Mouse (Mus musculus) mouse embryonic stem cell (cell line): ENCODE data around the gene H3f3b.

Experiments used
- in situ Hi-C, 2 experiments: fragments of 300-500 bp; cut with MboI; formaldehyde crosslinking; loops; 1 replicate in 1 of 2; 3 replicates in 1 of 2; pipeline ENCODE4 v1.14.3; 2019 to 2020; ENCODE audit warnings: low sequenced_read_pairs in 2 of 2, low pct_unique_long_range_greater_than_20kb in 1 of 2, mixed read lengths in 1 of 2; ENCODE audit not compliant: unreplicated experiment in 1 of 2

H3f3b gene

DNA sequence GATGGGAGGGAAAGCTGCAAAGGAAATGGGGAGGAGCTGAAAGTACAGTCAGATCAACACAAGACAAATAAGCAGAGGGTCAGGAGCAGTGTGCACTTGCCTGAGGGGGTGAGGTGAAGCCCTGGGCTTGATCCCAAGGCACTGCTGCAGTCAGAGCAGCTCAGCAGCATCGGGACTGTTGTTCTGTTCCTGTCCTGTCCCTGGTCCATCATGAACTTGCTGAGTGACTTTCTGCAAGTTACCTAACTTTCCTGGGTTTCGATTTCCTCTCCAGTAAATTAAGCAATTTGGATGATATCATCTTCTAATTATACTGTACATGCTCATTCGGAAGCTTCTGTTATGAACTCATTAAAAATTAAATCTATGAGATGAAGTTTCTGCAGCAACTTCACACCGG lies at the start of gene H3f3b:
Gene H3f3b (minus strand): TSS at position 207 of the 400 bp plus-strand sequence.
- in situ Hi-C loops = no loop called here

DNA sequence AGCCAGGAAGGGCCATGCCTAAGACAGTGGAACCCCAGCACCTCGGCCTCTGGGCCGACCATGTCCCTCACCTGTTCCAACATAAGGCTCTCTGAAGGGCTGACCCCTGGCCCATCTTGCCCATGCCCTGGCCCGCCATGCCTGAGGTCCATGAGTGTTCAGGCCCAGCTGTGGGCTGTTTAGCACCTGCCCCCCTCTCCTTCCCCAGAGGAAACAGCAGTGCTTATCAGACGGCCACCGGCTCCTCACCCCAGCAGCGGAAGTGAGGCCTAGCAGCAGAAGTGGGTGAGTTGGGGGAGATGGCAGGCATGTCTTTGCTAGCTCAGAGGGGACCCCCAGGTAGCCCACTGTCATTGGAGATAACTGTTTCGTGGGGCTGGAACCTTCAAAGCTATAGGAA lies 49.1 kb upstream of the H3f3b start:
- in situ Hi-C loops = no loop called here

DNA sequence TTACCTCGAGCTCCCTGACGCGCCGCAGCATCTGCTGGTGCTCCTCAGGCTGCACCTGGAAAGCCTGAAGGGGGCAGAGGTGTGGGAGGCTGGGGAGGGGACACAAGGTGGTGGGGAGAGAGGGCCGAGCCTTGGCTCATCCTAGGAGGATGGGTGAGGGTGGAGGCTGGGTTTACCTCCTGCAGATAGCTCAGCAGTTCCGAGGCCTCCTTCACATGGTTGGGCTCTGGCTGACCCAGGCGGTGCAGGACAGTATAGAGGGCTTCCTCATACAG lies 48.4 kb upstream of the H3f3b start:
- in situ Hi-C loops = no loop called here

DNA sequence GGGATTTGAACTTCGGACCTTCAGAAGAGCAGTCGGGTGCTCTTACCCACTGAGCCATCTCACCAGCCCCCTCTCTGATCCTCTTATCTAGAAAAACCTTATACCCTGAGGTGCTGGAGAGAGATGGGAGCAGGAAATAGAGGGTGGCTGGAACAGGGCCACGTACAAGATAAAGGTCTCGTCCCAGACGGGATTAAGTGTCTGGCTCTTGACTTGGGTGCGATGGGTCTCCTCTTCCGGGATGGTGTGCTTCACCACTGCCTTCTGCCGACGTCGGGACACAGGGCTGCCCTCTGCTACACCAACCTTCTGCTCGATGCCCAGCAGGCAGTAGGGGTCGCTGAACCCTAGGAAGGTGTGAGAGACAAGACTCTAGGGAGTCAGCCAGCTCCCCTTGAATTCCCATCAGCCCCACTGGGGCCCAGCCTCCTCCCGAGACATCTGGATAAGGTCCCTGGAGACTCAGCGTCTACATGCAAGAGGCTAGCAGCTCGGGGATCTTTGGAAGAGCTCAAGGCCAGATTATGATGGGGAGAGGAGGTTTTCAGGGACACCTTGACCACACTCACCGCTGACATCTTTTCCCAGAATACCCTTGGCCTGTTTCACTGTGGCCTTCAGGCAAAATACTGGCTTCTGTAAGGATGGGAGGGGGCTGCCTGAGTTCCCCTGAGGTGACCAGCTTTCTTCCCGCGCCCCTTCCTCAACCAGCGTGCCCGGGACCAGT lies 47.9 kb upstream of the H3f3b start:
- in situ Hi-C loops = no loop called here

DNA sequence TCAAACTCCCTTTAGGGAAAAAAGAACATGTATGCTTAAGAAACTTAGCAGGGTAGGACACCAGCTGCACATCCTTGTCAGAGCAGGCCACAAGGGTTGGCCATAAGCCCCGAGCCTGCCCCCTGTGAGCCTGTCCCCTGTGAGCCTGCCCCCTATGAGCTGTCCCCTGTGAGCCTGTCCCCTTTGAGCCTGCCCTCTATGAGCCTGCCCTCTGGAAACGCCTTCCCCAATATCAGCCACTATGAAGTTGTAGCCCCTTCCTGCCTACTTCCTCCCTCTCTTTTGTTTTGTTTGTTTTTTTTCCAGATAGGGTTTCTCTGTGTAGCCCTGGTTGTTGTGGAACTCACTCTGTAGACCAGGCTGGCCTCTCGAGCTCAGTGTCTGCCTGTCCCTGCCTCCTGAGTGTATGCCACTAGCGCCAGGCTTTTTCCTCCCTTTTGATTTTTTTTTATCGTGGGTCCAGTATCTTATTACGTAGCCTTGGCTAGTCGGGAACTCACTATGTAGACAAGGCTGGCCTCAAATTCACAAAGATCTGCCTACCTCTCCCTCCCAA lies 46.8 kb upstream of the H3f3b start:
- in situ Hi-C loops = no loop called here

DNA sequence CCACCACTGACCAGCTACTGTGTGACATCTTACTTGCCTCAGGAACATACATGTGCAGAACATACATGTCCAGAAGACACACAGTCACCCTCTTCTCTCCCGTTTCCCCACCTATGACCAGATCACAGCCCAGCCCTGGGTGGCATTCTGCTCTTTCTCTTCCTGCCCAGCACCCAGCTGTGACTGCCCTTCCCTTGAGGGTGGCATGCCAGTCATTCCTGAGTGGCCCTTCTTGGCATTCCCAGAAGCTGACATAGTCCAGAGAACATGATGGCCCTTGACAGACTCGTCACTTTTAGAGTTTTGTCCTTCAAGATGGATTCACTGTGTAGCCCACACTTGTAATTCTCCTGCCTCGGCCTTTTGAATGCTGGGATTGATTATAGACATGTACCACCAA lies 44.8 kb upstream of the H3f3b start:
- in situ Hi-C loops = no loop called here

DNA sequence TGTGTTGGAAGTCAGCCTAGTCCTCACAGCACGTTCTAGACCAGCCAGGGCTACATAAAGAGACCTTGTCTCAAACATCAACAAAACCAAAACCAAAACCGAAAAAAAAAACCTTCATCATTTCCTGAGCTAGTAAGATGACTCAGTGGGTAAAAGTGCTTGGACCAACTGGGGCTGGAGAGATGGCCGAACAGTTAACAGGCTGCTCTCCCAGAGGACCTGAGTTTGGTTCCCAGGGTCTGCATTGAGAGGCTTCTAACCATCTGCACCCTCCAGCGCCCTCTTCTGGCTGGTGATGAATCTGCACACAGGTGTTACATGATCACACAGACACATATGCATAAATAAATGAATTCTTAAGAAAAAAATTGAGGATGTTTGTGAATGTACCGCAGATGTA lies 43.7 kb upstream of the H3f3b start:
- in situ Hi-C loops = no loop called here

DNA sequence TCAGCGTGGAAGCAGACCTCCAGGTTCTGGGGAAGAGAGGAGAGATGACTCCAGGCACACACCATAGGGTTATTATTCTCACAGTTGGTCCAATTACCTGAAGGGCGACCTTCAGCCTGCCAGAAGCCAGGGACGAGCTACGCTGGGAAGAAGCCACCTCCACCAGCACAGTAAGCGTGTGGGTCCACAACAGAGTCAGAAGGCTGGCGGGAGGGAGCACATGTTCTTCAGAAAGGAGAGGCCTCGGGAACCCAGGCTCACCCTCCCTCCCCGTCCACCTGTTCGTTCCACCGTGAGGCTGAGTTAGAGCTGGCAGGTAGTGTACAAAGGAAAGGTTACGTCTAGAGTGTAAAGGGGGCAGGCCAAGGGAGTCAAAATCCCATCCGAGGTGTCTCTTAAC lies 37.6 kb upstream of the H3f3b start:
- in situ Hi-C loops = no loop called here

DNA sequence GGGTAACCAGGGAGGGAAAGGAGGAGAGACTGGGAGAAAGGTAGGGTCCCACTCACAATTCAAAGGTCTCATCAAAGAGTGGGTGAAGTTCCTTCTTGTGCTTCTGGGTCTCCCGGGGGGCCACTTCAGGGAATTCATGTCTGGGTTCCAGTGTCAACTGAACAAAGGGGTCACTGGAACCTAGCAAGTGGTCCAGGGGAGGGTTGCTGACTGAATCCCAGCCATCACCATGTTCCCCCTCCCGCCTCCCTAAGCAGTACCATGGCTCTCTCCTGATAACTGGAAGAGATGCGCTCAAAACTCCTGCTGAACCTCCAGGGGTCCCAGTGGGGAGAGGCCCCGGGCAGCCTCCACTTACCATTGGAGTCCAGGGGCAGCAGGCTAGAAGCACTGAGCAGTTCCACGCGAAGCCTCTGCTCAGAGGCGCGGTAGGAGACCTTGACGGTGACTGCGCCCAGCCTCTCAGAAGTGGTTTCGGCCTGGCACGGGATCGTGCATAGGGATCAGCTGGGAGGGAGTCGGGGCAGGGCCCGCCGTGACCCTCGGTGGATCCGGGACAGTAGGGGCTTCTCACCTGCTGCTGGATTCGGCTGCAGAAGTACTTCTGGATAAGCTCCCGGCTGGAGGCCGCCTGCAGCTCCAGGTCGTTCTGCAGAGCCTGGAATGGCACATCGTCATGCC lies 36.6 kb upstream of the H3f3b start:
- in situ Hi-C loops = no loop called here

DNA sequence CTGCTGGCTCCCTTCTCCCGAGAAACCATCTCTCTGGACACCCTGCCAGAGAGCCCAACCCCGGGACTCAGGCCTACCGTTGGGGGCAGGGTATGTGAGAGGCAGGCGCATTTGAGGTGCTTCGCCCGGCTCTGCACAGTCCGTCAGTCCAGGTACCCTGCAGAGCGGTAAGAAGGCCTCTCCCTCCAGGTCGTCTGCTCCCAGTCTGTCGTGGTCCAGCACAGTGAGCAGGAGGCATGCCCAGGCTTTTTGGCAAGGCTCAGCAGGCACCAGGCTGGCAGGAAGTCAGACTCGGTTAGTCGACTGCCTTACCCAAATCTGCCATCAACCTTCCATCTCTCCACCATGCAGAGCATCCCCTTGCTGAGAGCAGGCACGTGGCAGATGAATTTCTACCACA lies 35.8 kb upstream of the H3f3b start:
- in situ Hi-C loops = no loop called here

DNA sequence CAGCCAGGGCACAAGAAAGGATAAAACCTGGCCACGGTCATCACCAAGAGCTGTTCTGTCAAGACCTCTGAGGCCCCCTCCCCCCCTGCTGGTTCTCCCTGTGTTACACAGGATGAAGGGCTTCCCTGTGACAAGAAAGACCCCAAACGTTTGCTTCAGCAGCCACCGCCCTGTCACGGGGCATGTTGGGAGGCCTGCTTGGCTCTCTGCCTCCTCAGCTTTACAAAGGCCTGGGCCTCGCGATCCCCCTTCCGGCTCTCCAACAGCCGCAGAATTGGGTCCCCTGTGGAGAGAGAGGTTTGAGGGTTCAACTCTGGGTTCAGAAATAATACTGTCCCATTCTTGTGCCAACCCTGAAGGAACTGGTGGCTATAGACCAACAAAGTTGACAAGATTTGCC lies 34.8 kb upstream of the H3f3b start:
- in situ Hi-C loops = no loop called here

DNA sequence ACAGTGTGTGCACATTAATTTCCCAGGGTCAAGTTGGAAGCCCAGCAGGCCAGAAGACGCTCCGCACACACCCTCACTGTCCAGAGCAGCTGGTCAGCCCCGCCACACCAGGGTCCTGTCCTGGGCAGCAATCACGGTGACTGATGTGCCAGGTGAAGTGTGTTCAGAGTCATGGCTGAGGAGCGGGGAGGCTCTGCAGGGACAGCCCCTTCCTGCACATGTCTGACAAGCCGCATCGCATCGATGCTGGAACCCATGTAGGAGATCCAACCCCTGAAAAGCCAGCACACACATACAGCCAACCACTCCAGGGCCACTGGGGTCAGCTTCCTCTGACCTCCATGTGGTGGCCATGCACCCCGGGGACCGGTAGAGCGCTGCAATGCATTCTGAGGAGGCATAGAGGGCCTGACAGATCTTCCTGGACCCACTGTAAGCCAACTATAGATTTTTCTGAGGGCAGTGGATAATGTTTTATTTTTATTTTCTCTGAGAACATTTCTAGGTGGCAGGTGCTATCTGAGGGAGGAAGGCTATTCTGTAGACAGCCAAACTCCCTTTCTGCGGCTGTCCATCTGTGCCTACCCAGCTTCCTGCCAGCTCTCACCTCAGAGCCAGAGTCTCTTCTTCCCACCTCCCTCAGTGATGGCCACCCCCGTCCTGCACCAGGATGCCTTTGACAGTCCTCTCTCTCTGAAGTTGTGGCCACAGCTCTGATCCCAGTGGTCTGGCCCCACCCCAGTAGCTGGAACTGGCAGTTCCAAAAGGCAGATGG lies 34.1 kb upstream of the H3f3b start:
- in situ Hi-C loops = no loop called here

DNA sequence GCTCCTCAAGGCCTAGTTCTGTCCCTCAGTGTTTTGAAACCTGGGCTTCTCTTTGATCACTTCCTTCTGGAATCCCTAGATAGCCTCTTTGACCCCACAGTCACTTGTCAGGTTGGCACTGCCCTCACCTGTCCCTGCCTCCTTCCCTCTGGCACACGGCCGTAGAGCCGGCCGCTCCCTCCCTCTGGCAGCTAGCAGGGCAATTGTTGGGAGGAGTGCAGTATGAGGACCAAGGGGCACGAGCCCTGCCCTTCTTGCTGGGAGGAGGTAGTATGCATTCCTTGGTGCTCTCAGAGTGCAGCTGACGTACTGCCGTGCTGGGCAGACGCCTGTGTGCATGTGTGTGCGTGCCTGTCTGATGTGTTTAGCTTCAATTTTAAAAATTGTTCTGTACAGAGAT lies 32.8 kb upstream of the H3f3b start:
- in situ Hi-C loops = no loop called here

DNA sequence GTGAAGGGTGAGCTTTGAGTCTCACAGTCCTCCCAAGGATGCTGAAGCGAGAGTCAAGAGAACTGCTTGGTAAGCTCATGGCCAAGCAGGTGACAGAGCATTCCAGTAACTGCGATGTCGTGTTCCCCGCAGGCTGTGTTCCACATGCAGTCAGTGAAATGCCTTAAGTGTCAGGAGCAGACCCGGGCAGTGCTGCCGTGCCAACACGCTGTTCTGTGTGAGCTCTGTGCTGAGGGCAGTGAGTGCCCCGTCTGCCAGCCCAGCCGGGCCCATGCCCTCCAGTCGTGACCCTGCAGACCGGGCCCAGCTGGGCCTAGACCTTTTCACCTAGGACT lies 31.9 kb upstream of the H3f3b start:
- in situ Hi-C loops = no loop called here

DNA sequence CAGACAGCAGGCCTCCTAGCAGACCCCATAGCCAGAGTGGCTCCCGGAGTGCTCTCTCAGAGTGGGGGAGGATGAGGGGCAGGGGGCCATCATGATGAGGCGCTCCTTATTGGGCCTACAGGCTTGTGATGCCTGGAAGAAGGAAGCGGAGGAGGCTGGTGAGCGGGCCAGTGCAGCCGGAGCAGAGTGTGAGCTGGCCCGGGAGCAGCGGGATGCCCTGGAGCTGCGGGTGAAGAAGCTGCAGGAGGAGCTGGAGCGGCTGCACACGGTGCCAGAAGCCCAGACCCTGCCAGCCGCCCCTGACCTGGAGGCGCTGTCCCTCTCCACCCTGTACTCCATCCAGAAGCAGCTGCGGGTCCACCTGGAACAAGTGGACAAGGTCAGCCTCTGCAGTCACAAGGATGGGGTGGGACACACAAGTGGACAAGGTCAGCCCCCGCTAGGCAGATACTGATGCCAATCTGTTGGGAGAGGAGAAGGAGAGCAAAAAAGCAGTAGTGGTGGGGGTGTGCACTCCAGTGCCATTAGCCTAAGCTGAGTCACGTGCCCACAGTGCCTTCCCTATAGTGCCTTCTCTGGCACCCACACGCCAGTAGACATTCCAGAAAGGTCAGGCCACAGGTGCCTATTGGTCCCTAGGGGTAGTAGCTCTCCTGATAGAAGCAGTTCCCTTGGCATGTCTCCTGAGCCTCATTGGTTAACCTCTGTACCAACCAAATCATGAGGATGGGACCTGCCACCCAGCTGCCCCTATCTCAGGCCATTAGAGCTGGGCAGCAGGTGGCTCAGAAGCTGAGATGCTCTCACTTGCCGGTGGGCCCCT lies 31.3 kb upstream of the H3f3b start:
- in situ Hi-C loops = no loop called here

DNA sequence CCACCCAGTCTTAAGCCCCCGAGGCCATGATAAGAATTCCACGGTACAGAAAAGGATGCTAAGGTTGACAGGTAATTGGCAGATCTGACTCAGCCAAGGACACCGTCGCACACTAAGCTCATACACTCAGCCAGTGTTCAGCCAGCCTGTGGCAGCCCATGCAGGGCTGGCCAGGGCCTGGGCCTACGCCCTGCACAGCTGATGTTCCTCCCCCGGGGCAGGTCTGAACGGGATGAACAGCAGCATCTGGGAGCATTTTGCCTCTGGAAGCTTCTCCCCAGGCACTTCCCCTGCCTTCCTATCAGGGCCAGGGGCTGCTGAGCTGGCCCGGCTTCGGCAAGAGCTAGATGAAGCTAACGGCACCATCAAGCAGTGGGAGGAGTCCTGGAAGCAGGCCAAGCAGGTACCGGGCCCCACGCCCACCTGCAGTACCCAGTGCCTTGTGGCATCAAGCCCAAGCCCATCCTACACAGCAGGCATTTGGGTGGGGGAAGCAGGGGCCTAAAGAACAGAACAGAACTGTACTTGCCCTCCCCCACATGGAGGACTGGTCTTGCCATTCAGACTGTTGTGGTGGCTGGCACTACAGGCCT lies 30.4 kb upstream of the H3f3b start:
- in situ Hi-C loops = no loop called here

DNA sequence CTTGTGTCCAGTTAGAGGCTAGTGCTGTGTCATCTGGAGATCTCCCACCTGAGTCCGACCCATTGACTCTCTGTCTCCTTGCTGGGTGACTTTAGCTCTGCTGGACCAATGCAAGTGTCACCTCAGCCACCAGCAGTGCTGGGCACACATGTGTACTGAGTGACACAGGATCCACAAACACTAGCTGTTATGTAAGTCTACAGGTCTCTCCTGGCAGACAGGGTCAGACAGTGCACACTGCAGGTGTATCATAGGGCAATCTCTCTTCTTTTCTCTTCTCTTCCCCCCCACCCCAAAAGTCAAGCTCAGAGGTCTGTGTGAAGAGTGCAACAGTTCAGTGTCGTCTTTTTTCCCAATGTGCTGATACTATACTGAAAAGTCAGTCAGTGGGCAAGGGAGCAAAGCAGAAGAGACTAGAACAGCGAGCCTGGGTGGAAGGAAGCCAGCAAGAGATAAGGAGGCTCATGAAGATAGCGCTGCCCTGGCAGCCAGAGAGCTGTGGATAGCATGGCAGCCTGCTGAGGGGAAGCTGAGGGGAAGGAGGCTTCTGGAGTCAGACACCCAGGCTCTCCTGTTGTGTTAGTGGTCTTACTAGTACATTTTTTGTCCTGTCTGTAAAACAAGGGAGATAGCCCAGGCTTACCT lies 29.6 kb upstream of the H3f3b start:
- in situ Hi-C loops = no loop called here

DNA sequence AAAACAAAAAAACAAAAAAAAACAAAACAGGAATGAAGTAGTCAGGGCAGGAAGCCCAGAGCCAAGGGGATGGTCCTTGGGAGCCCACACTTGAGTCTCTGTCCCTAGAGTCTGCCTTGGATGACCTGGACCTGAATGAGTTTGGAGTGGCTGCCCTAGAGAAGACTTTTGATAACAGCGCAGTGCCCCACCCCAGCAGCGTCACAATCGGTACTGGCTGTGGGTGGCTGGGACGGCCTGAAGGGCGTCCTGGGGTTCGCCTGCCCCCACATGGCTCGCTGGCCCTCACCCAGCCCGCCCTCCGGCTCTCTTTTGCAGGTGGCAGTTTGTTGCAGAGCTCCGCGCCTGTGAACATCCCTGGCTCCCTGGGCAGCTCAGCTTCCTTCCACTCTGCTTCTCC lies 28.1 kb upstream of the H3f3b start:
- in situ Hi-C loops = no loop called here
